Mouse (Mus musculus): Measurements from ENCODE around the gene Pik3ip1. TPM values are rescaled to one million over a fixed set of nuclear protein-coding genes. Genes with fewer than 3 reads are reported as not detected.

Gene Pik3ip1
- polyA plus RNA-seq, 1 experiment from 2014 or later, result 10.8 TPM

DNA sequence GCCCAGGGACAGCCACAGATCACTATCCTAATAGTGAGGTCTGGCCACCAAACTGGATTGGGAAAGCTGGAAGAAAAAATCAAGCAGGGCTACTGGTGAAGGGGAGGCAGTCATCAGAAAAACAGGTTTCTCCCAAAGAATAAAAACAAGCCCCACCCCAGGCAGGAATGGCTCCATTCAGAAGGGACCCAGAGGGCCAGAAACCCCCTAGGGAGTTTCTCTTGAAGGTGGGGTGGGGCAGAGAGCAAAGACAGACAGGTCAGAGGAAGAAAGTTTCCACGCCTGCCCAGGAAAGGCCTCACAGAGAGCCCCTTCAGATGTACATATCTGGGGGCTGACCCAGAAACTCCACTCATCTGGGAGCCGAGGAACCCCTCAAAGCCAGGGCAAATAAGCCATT is 40.0 kb downstream of the Pik3ip1 start:
- peak overlapping the region; percentile 93 for H3K4me2 ChIP-seq
- H3K27me3 ChIP-seq, result no peaks in the 10 kb centered on the region
- H3K27ac ChIP-seq, result peak overlapping the region; percentile 69; the same call in 1 of the 2 replicates
- 47% methylated on average over 2 of the region's 2 CpGs for WGBS
- no peaks in the 10 kb centered on the region for H3K36me3 ChIP-seq
- H3K9ac ChIP-seq, result 0 out of 2 replicates have a peak overlapping the region, but pooled peaks have one; percentile 49
- H3K4me1 ChIP-seq, result peaks cover 53% of the 10 kb centered on the region
- no peak for ATAC-seq (ENCODE audit: borderline replicate concordance, extremely low read depth, low FRiP score, low TSS enrichment)
- H3K9me3 ChIP-seq, result no peaks in the 10 kb centered on the region
- peak overlapping the region; percentile 52 for H3K4me3 ChIP-seq

- H3K9ac ChIP-seq, result peak overlapping the region; percentile 49
- no peaks in the 10 kb centered on the region for H3K27me3 ChIP-seq
- peak; percentile 92 for ATAC-seq (ENCODE audit: borderline replicate concordance, extremely low read depth, low FRiP score, low TSS enrichment)
- H3K4me2 ChIP-seq, result peak overlapping the region; percentile 93
- peaks cover 53% of the 10 kb centered on the region for H3K4me1 ChIP-seq
- peak overlapping the region; percentile 52 for H3K4me3 ChIP-seq
- H3K27ac ChIP-seq, result peak overlapping the region; percentile 69
- 3% methylated on average over 27 of the region's 27 CpGs for WGBS
- no peaks in the 10 kb centered on the region for H3K9me3 ChIP-seq
- H3K36me3 ChIP-seq, result no peaks in the 10 kb centered on the region
Measured at GRCm38 (mm10) chr11:3370928-3371598, 40.9 kb downstream of the Pik3ip1 start.

GRCm38 (mm10) chr11:3371599-3372295 is 41.5 kb downstream of the Pik3ip1 start:
- H3K9me3 ChIP-seq, result no peaks in the 10 kb centered on the region
- ATAC-seq (ENCODE audit: borderline replicate concordance, extremely low read depth, low FRiP score, low TSS enrichment), result peak; percentile 27; the same call in 1 of the 2 replicates
- H3K27me3 ChIP-seq, result no peaks in the 10 kb centered on the region
- peak overlapping the region; percentile 52 for H3K4me3 ChIP-seq
- no peaks in the 10 kb centered on the region for H3K36me3 ChIP-seq
- H3K4me1 ChIP-seq, result peaks cover 53% of the 10 kb centered on the region
- H3K9ac ChIP-seq, result peak overlapping the region; percentile 49
- H3K27ac ChIP-seq, result peak overlapping the region; percentile 69
- H3K4me2 ChIP-seq, result peak overlapping the region; percentile 93
- WGBS, result 18% methylated on average over 7 of the region's 7 CpGs

- H3K9me3 ChIP-seq, result no peaks in the 10 kb centered on the region
- H3K4me3 ChIP-seq, result no peak overlapping the region
- no peaks in the 10 kb centered on the region for H3K36me3 ChIP-seq
- H3K27ac ChIP-seq, result peak overlapping the region; percentile 76
- H3K4me2 ChIP-seq, result peak overlapping the region; percentile 35; the same call in 1 of the 2 replicates
- H3K9ac ChIP-seq, result no peak overlapping the region
- 0 out of 2 replicates have a peak, but pooled peaks have one; percentile 19 for ATAC-seq (ENCODE audit: borderline replicate concordance, extremely low read depth, low FRiP score, low TSS enrichment)
- H3K27me3 ChIP-seq, result no peaks in the 10 kb centered on the region
- peaks cover 51% of the 10 kb centered on the region for H3K4me1 ChIP-seq
- WGBS, result 32% methylated on average over 7 of the region's 7 CpGs
Measured at GRCm38 (mm10) chr11:3373591-3374292, 43.5 kb downstream of the Pik3ip1 start.

DNA sequence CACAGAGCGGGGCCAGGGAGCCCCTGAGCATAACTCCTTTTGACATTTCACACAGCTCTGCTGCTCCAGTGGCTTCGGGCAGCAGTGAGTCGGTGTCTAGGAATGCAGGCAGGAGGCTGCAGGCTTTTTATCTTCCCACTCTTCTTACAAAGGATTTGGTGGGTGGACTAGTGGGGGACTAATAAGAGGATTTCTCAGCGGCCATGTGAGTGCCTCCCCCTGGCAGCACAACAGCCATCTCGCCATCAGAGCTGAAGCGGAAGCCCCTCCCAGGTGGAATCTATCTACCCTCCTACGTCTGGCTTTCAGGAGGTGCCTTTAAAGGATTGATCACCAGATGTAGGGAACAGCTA is 44.1 kb downstream of the Pik3ip1 start:
- peak overlapping the region; percentile 35; the same call in 1 of the 2 replicates for H3K4me2 ChIP-seq
- H3K4me3 ChIP-seq, result no peak overlapping the region
- peaks cover 46% of the 10 kb centered on the region for H3K4me1 ChIP-seq
- H3K27me3 ChIP-seq, result no peaks in the 10 kb centered on the region
- peak overlapping the region; percentile 76 for H3K27ac ChIP-seq
- H3K9me3 ChIP-seq, result no peaks in the 10 kb centered on the region
- 24% methylated on average over 7 of the region's 7 CpGs for WGBS
- no peak overlapping the region for H3K9ac ChIP-seq
- no peak for ATAC-seq (ENCODE audit: borderline replicate concordance, extremely low read depth, low FRiP score, low TSS enrichment)
- no peaks in the 10 kb centered on the region for H3K36me3 ChIP-seq

GRCm38 (mm10) chr11:3374741-3375140 is 44.5 kb downstream of the Pik3ip1 start:
- Histone ChIP-seq H3K4me1 (peaks cover 41% of the 10 kb centered on the region), H3K4me2 (peak overlapping the region; percentile 35; the same call in 1 of the 2 replicates), H3K27me3 (no peaks in the 10 kb centered on the region), H3K4me3 (no peak overlapping the region), H3K27ac (peak overlapping the region; percentile 76; the same call in 1 of the 2 replicates), H3K9ac (no peak overlapping the region), H3K36me3 (no peaks in the 10 kb centered on the region), H3K9me3 (no peaks in the 10 kb centered on the region)
- no peak for ATAC-seq (ENCODE audit: borderline replicate concordance, extremely low read depth, low FRiP score, low TSS enrichment)
- WGBS, result 60% methylated on average over 12 of the region's 12 CpGs

GRCm38 (mm10) chr11:3379427-3379826 is 49.2 kb downstream of the Pik3ip1 start:
- ATAC-seq (ENCODE audit: borderline replicate concordance, extremely low read depth, low FRiP score, low TSS enrichment), result no peak
- WGBS, result 62% methylated on average over 4 of the region's 4 CpGs

GRCm38 (mm10) chr11:3381148-3381814 is 51.1 kb downstream of the Pik3ip1 start:
- 74% methylated on average over 6 of the region's 6 CpGs for WGBS
- ATAC-seq (ENCODE audit: borderline replicate concordance, extremely low read depth, low FRiP score, low TSS enrichment), result no peak
- no peak overlapping the region for H3K27ac ChIP-seq
- H3K4me2 ChIP-seq, result no peak overlapping the region
- no peak overlapping the region for H3K9ac ChIP-seq
- H3K36me3 ChIP-seq, result peaks cover 16% of the 10 kb centered on the region; the same call in 1 of the 2 replicates
- no peak overlapping the region for H3K4me3 ChIP-seq
- no peaks in the 10 kb centered on the region for H3K9me3 ChIP-seq
- H3K4me1 ChIP-seq, result no peaks in the 10 kb centered on the region
- H3K27me3 ChIP-seq, result no peaks in the 10 kb centered on the region

More at GRCm38 (mm10) chr11:3379427-3379826, 49.2 kb downstream of the Pik3ip1 start:
- H3K4me2 ChIP-seq, result no peak overlapping the region
- peaks cover 6% of the 10 kb centered on the region for H3K4me1 ChIP-seq
- H3K27ac ChIP-seq, result no peak overlapping the region
- H3K9me3 ChIP-seq, result no peaks in the 10 kb centered on the region
- H3K9ac ChIP-seq, result no peak overlapping the region
- no peaks in the 10 kb centered on the region for H3K27me3 ChIP-seq
- H3K4me3 ChIP-seq, result no peak overlapping the region
- peaks cover 14% of the 10 kb centered on the region; the same call in 1 of the 2 replicates for H3K36me3 ChIP-seq

- 88% methylated on average over 5 of the region's 5 CpGs for WGBS
- Histone ChIP-seq H3K4me1 (no peaks in the 10 kb centered on the region), H3K36me3 (peaks cover 16% of the 10 kb centered on the region; the same call in 1 of the 2 replicates), H3K27me3 (no peaks in the 10 kb centered on the region), H3K4me3 (no peak overlapping the region), H3K4me2 (no peak overlapping the region), H3K9me3 (no peaks in the 10 kb centered on the region), H3K27ac (no peak overlapping the region), H3K9ac (no peak overlapping the region)
- no peak for ATAC-seq (ENCODE audit: borderline replicate concordance, extremely low read depth, low FRiP score, low TSS enrichment)
Measured at GRCm38 (mm10) chr11:3382602-3383594, 52.7 kb downstream of the Pik3ip1 start.

- no peaks in the 10 kb centered on the region for H3K27me3 ChIP-seq
- no peak overlapping the region for H3K27ac ChIP-seq
- no peak overlapping the region for H3K4me2 ChIP-seq
Measured at GRCm38 (mm10) chr11:3386941-3387368, 56.8 kb downstream of the Pik3ip1 start.

More at GRCm38 (mm10) chr11:3386941-3387368, 56.8 kb downstream of the Pik3ip1 start:
- Histone ChIP-seq H3K9me3 (no peaks in the 10 kb centered on the region), H3K36me3 (peaks cover 16% of the 10 kb centered on the region), H3K9ac (no peak overlapping the region), H3K4me3 (no peak overlapping the region), H3K4me1 (no peaks in the 10 kb centered on the region)
- WGBS, result 13% methylated on average over 4 of the region's 4 CpGs
- peak; percentile 78 for ATAC-seq (ENCODE audit: borderline replicate concordance, extremely low read depth, low FRiP score, low TSS enrichment)
